Mouse (Mus musculus) urinary bladder, adult 2 months (tissue): ENCODE results near the gene Ugt1a6b. TPM values are rescaled to one million over a fixed set of nuclear protein-coding genes. Genes with fewer than 3 reads are reported as not detected.
A peak's percentile ranks its signal among the peaks of the same experiment; 100 is the strongest.
"Not testable (repeated sequence)": the region's sequence is repeated elsewhere in the genome, so short reads cannot be mapped to it uniquely, and the experiment has no call there.

Experiments used
- DNase-seq: peaks from one replicate; pipeline ENCODE4 v3.0.0; 2022; ENCODE audit warnings: low spot score
- polyA plus RNA-seq: library from polyadenylated mRNA; depleted of rRNA; stranded (reverse); fragments of >200 nt; gene quantifications from 2 replicates; pipeline ENCODE4 v1.2.3, GENCODE M21; 2012

Gene Ugt1a6b
- polyA plus RNA-seq, 1 experiment, result 31.7 TPM

DNA sequence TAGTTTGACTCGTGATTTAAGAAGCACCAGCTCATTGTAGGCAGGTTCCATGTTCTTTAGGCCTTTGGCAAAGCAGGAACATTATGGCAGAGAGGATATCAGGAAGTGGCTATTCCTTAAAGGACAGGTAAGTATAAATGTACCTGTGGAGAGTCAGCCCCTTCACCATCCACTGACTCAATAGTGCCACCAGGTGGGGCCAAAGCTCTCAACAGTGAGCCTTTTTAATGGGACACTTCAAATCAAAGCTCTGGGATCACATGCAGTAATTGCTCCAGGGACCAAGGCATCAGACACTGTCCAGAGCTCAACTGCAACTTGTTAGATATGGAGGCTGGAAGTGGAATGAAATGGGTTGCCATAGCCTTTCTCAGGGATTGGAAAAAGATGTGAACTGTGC lies 18.5 kb downstream of the Ugt1a6b start:
- DNase-seq, result not testable (repeated sequence)

DNA sequence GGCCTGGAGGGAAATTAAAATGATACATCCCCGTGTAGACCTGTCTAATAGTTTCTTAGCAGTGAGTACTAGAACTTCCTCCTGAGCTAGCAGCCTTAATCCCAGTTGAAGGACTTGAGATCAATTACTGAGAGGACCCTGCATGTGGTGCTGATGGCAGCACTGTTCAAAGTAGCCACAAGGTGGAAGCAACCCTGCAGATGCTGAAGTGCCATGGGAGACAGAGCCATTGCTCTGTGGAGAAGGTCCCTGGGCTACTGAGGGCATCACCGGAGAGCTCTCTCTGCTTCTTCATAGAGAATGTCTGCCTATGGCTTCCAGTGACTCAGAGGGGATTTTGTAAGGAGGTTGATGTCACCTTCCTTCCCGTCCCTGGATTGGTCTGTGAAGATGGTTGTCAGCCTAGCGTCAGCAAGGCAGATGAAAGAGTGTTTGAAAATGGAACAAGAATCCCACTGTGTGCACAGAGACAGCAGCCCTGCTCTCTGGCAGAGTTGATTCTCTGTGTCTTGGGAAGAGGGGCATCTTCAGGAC lies 22.8 kb downstream of the Ugt1a6b start:
- DNase-seq, result not testable (repeated sequence)

DNA sequence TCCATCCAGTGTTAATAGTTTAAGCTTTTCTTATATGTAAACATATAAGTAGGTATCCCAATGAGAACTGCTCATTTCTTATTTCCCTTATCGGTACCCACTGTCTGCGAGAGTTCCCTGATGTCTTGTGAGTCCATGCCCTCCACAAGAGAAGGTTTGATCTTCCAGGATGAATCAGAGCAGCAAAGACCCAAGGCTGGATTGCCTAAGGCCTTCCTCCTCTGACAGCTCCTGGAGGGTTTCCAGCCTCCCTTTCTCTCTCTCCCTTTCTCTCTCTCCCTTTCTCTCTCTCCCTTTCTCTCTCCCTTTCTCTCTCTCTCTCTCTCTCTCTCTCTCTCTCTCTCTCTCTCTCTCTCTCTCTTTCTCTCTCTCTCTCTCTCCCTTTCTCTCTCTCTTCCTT lies 26.0 kb downstream of the Ugt1a6b start:
- not testable (repeated sequence) for DNase-seq

- DNase-seq, result not testable (repeated sequence)
These were observed 27.2 kb downstream of the Ugt1a6b start for GRCm38 (mm10) chr1:88130223-88130622.

DNA sequence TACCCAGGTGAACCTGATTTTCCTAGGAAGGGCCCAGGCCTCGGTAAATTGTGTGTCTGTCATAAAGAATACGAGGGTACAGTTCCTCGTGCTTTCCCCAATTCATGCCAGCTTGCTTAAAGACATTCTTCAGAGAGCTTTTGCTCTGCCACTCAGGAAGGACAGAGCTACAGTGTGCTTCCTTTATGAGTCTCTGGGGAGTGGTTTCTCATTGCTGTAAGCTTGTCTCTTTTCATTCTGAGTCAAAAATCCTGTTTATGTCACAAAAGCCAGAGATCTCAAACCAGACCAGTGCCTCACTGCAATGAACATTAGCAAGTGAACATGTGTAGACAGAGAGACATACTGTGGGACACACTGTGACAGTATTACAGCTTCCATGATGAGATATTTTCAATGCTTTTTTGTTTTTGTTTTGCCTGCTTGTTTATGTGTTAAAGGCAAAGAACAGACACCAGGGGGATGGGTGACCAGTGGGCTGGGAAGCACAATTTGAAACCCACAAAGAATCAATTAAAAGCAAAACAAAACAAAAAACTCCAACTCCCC lies 30.9 kb downstream of the Ugt1a6b start:
- DNase-seq, result no peak

GRCm38 (mm10) chr1:88134457-88135011 lies 31.5 kb downstream of the Ugt1a6b start, which contains the start of gene Ugt1a6a:
Gene Ugt1a6a (plus strand): TSS chr1:88134809.
- peak; percentile 38 for DNase-seq

DNA sequence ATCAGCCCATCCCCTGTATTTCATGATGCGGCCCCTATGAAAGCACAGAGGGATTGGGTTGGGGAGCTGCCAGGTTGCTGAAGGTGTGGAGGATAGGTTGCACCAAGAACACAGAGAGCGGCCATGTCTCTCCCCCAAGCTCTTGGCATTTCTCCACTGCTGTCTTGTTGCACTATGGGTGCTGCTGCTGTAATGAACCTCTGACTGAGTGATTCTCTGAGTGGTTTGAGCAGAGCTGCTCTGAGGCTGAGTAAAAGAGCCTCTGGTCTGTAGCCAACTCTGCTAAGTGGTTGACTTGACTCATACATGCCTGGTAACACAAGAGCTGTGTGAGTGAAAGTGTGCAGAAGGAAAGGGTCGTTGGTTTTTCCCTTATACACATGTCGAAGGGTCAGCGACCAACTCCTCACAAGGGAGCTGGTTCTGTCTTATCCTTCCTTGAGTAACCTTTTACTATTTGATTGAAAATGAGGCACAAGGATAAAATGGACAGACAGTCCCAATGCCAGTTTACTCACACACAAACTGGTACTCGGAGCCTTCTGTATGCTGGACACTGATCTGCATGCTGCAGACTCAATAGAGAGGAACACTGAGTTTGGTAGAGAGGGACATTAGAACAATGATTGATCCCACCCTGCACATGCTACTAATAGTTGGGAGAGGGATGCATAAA lies 32.3 kb downstream of the Ugt1a6b start:
- DNase-seq, result not testable (repeated sequence)

DNA sequence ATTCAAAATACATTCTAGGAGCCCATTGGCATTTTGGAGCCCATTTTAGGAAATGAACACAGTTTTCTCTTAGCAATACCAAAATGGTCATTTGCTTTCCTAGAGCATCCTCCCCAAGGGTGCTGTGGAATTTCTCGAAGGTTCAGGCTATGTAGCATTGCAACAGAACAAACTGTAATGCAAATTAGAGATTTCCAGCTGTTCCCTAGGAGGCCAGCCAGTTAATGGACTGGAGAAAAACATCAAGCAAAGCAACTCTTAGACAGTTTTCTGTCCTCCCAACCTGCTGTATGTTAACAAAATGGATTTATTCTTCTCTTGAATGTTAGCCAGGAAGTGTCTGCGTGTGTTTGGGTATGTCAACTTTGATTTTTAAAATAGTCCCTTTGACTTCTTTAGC lies 33.6 kb downstream of the Ugt1a6b start:
- DNase-seq, result no peak

- no peak for DNase-seq
These were observed 34.2 kb downstream of the Ugt1a6b start for GRCm38 (mm10) chr1:88137264-88137663.

- DNase-seq, result no peak
These were observed 35.1 kb downstream of the Ugt1a6b start for GRCm38 (mm10) chr1:88138145-88138544.

- not testable (repeated sequence) for DNase-seq
These were observed 37.4 kb downstream of the Ugt1a6b start for GRCm38 (mm10) chr1:88140492-88140891.

- not testable (repeated sequence) for DNase-seq
These were observed 41.1 kb downstream of the Ugt1a6b start for GRCm38 (mm10) chr1:88143966-88144675.

DNA sequence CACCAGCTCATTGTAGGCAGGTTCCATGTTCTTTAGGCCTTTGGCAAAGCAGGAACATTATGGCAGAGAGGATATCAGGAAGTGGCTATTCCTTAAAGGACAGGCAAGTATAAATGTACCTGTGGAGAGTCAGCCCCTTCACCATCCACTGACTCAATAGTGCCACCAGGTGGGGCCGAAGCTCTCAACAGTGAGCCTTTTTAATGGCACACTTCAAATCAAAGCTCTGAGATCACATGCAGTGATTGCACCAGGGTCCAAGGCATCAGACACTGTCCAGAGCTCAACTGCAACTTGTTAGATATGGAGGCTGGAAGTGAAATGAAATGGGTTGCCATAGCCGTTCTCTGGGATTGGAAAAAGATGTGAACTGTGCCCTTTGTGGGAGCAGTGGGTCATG lies 42.2 kb downstream of the Ugt1a6b start:
- not testable (repeated sequence) for DNase-seq

- DNase-seq, result not testable (repeated sequence)
These were observed 47.1 kb downstream of the Ugt1a6b start for GRCm38 (mm10) chr1:88150133-88150532.

GRCm38 (mm10) chr1:88158430-88158829 lies 55.4 kb downstream of the Ugt1a6b start:
- no peak for DNase-seq

GRCm38 (mm10) chr1:88165711-88166110 lies 62.7 kb downstream of the Ugt1a6b start, which contains the start of gene Ugt1a5:
Gene Ugt1a5 (plus strand): TSS chr1:88166012.
- no peak for DNase-seq

- not testable (repeated sequence) for DNase-seq
These were observed 69.1 kb downstream of the Ugt1a6b start for GRCm38 (mm10) chr1:88172190-88172589.

- DNase-seq, result no peak
These were observed 76.6 kb downstream of the Ugt1a6b start for GRCm38 (mm10) chr1:88179657-88180056.

DNA sequence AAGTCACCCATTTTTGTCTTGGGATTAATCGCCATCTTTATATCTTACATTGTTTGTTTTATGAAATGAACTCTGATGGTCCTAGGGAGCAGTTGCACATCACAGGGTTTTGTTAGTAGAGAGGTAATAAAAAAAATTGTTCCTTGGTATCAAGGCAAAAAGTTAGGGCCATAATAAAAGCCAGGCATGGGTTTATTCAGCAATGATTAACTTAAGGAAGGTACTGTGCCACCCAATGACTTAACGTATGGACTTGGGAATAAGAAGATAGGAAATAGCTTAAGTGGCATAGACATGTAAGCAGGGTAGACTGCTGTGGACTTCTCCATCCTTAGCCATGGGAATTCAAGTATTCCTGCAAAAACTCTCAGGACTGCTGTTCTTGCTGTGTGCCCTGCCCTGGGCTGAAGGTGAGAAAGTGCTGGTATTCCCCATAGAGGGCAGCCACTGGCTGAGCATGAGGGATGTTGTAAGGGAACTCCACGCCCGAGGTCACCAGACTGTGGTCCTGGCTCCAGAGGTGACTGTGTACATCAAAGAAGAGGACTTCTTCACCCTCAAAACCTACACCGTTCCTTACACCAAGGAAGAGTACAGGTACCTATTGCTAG lies 83.4 kb downstream of the Ugt1a6b start:
- no peak for DNase-seq

- DNase-seq, result no peak
These were observed 89.1 kb downstream of the Ugt1a6b start for GRCm38 (mm10) chr1:88192136-88192535.

- no peak for DNase-seq
These were observed 92.6 kb downstream of the Ugt1a6b start for GRCm38 (mm10) chr1:88195687-88196086.

GRCm38 (mm10) chr1:88197443-88197842 lies 94.4 kb downstream of the Ugt1a6b start:
- DNase-seq, result no peak
